Mouse (Mus musculus): ENCODE measurements around the gene C1qbp.
A peak's percentile ranks its signal among the peaks of the same experiment; 100 is the strongest.

C1qbp gene

GRCm38 (mm10) chr11:70973947-70974346, 8.9 kb downstream of the C1qbp start:
- peak; percentile 9 for DNase-seq (ENCODE audit: inconsistent ontology term)

DNA sequence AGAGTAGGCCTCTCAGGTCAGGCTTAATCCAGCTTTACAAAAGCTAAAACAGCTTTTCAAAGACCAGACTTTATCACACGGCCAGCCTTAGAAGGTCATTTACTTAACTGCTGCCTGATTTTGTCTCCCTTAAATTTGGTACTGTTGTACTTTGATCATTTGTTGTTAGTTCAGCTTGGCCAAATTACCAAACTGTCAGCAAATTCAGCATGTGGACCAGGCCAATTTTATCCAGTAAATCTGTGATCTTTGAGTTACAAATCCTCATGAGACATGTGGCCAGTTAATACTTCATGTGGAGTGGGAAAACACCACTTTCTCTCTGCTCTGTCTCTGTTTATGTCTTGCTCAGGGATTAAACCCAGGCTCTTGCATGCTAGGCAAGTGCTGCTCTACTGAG, 10.2 kb downstream of the C1qbp start:
- no peak for DNase-seq (ENCODE audit: inconsistent ontology term)

- no peak for DNase-seq (ENCODE audit: inconsistent ontology term)
Observed at GRCm38 (mm10) chr11:70970560-70971540, 12.0 kb downstream of the C1qbp start.

DNA sequence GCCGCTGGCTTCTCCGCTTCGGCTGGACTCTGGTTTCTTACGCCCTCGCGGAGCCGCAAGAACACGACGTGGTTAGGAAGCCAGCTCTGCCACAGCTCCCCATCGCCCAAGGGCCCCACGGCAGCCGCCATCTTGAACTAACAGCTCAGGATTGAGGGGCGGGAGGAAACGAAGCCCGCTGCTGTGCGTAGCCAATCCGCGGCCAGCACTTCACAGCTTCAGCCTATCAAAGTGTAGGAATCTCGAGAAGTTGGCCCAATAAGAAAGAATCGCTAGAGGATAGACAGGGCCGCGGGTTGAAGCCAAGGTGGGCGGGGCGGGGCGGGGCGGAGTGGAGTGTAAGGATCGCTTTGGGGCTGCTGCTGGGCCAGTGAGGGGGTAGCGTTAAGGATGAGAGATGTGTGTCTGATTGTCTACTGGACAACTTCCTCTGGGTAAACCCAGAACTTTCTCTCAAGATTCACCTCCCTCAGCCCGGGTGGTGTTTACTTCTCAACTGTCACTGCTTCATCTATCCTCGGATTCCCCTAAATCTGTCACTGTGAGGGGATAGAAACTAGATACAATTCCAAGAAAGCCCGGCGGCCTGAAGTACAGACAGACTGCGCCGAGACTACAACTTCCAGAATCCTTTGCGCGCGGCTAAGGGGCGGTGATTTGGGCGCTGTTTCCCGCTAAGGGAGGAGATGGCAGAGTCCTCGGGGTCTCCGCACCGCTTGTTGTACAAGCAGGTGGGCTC, 12.8 kb downstream of the C1qbp start, which contains the start of the genes Nup88 and Rpain:
Gene Nup88, minus strand, starts transcription at position 153 of the 739 bp plus-strand sequence.
Gene Rpain, plus strand, starts transcription at position 393 of the 739 bp plus-strand sequence.
- peak; percentile 99 for DNase-seq (ENCODE audit: inconsistent ontology term)

- no peak for DNase-seq (ENCODE audit: inconsistent ontology term)
Observed at GRCm38 (mm10) chr11:70969271-70969794, 13.5 kb downstream of the C1qbp start.

GRCm38 (mm10) chr11:70964222-70964907, 18.5 kb downstream of the C1qbp start:
- no peak for DNase-seq (ENCODE audit: inconsistent ontology term)

DNA sequence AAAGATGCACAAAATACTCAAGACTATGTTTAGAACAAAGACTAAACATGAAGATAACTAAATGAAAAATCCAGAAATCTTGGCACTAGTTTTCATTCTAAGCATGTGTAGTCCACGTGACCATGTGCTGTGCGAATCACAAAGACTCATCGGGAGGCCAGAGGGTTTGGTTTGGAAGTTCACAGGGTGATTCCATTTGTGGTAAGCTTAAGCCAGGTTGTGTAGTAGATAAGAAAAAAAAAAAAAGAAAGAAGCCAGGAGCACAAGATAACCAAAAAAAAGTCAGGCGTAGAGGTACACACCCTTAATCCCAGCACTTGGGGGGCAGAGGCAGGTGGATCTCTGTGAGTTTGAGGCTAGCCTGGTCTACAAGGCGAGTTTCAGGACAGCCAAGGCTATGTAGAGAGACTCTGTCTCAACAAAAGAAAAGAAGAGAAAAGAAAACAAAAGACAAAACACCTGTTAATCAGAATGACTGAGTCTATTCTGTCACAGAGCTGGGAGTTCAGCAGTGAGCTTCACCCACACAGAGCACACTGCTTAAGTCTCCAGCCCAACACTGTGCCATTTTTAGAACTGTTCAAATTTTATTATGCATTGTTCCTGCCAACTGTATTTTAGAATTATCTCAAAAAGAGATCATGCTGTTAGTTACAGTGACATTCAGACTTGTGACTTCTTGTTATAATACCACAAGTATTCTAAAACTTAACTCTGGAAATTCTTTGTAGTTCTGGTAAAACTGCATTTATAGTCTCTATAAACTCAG, 21.9 kb downstream of the C1qbp start:
- no peak for DNase-seq (ENCODE audit: inconsistent ontology term)

- DNase-seq (ENCODE audit: inconsistent ontology term) = no peak
Observed at GRCm38 (mm10) chr11:70954711-70955110, 28.1 kb downstream of the C1qbp start.

DNA sequence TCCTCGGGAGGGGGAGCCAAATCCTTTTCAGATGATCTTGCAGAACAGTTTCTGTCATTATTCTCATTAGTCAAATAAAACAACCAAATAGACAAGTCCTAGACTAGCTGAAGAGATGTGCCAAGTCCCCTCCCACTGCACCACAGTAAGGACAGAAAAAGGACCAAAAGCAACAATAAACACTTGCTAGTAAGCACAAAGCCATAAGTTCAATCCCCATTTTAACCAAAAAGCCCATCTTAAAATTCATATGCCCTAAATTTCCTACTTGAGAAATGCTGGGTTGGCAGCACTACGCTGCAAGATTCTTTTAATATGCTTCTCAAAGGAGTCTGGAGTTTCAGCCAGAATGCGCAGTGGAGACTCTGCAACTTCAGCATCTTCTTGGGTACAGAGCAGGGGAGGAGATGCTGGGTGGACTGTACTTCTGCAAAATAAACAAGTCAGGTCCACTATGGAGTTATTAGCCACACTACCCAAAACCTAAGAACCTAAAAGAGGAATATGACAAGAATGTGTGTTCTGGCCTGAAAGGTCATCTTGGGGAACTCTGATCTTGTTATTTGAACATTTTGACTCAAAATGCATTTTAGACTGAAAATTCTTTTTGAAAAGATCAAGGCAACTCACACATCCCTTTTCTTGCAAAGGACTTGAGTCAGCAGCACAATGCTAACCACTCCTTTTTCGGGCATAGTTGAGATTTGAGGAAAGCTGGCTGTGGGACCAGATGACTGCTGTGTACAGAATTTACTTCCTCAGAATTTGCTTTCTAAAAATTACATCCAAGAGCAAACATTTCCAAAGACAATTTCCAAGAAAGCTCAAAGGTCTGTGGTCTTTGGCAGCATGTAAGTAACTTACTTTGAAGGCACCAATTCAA, 37.6 kb downstream of the C1qbp start:
- DNase-seq (ENCODE audit: inconsistent ontology term) = no peak

DNA sequence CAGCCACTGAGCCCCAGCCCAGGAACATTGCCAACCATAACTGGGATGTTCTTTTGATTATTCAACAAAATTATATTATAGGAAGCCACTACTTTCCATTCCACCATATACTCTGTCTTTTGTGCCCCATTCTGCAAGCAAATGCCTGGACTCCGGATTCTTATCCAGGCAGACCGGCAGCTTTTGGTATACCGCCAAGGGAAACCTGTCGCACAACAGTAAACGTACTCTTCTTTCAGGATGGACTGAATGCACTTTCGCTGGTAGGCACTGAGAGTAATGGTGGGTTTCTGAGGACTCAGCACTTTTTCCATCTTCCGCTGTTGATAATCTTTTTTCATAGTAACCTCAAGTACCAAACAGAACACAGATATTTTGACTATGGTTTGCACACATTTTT, 39.2 kb downstream of the C1qbp start:
- no peak for DNase-seq (ENCODE audit: inconsistent ontology term)

GRCm38 (mm10) chr11:70942596-70942995, 40.2 kb downstream of the C1qbp start:
- DNase-seq (ENCODE audit: inconsistent ontology term) = no peak

- no peak for DNase-seq (ENCODE audit: inconsistent ontology term)
Observed at GRCm38 (mm10) chr11:70935316-70935715, 47.5 kb downstream of the C1qbp start.

DNA sequence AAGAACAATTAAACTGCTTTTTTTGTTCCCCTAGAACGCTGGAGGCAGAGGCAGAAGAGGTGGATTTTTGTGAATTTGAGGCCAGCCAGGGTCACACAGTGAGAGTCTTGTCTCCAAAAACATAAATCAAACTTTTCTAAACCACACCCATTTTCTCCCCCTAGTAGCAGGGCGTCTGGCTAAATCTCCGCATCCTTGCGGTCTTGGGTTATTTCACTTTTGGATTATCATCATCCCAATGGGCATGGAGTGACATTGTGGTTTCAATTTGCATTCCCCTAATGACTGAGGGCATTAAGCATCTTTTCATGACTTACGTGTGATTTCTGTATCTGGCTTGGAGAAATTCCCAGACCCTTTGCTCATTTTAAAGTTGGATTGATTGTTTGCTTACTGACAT, 51.4 kb downstream of the C1qbp start:
- DNase-seq (ENCODE audit: inconsistent ontology term) = peak; percentile 11
